Mouse (Mus musculus) intestine, postnatal 0 days (tissue): ENCODE results near the gene Scfd2. TPM values are rescaled to one million over a fixed set of nuclear protein-coding genes. Genes with fewer than 3 reads are reported as not detected.

ENCODE experiments used
- ATAC-seq: fragments of 200-750 bp; cut with Nextera tagmentation; 2 replicates; pipeline ENCODE4 v1.8.0; 2017; ENCODE audit warnings: mild to moderate bottlenecking, moderate TSS enrichment, moderate library complexity
- H3K27ac ChIP-seq: fragments of 300-500 bp; sonication (generic); 2 replicates; pipeline ENCODE4 v1.5.1; 2014; ENCODE audit warnings: mild to moderate bottlenecking, low read depth, low read length, moderate library complexity
- H3K27me3 ChIP-seq: fragments of 300-500 bp; sonication (generic); replicated peaks from 2 replicates; pipeline ENCODE4 v1.6.1; 2014; ENCODE audit warnings: low read length, mixed read lengths; ENCODE audit not compliant: control insufficient read depth, insufficient read depth
- H3K36me3 ChIP-seq: fragments of 300-500 bp; sonication (generic); 2 replicates; pipeline ENCODE4 v1.6.1; 2014; ENCODE audit warnings: mild to moderate bottlenecking, moderate library complexity; ENCODE audit not compliant: control insufficient read depth, insufficient read depth
- H3K4me1 ChIP-seq: fragments of 300-500 bp; sonication (generic); replicated peaks from 2 replicates; pipeline ENCODE4 v1.6.1; 2014; ENCODE audit warnings: antibody characterized with exemption, low read length, mixed read lengths; ENCODE audit not compliant: control insufficient read depth, insufficient read depth
- H3K4me2 ChIP-seq: fragments of 300-500 bp; sonication (generic); replicated peaks from 2 replicates; pipeline ENCODE4 v1.6.1; 2014; ENCODE audit warnings: low read depth, mild to moderate bottlenecking, moderate library complexity
- H3K4me3 ChIP-seq: fragments of 300-500 bp; sonication (generic); 2 replicates; pipeline ENCODE4 v1.5.1; 2014; ENCODE audit warnings: low read depth, low read length
- H3K9ac ChIP-seq: fragments of 300-500 bp; sonication (generic); 2 replicates; pipeline ENCODE4 v1.6.1; 2014; ENCODE audit warnings: mild to moderate bottlenecking, low read depth, low read length
- H3K9me3 ChIP-seq: fragments of 300-500 bp; sonication (generic); 2 replicates; pipeline ENCODE4 v1.6.1; 2016; ENCODE audit warnings: mixed run types; ENCODE audit not compliant: control insufficient read depth
- CTCF ChIP-seq: sonication (generic); IDR thresholded peaks from 2 replicates; pipeline ENCODE4 v1.5.1; 2016; ENCODE audit warnings: low read depth, mild to moderate bottlenecking, control low read depth, antibody characterized with exemption, moderate library complexity
- WGBS: fragments of 180-500 bp; shearing (Covaris S2); extraction: QIAGEN DNeasy Blood & Tissue Kit; methylation state at CpG from one replicate; pipeline ENCODE4 v1.1.7; 2014; 5-methylcytosine and 5-hydroxymethylcytosine counted together
- polyA plus RNA-seq: library from polyadenylated mRNA; unstranded; fragments of >200 nt; fragmentation: Nextera tagmentation; extraction: Ambion mirVana; gene quantifications from 2 replicates; pipeline ENCODE4 v1.2.1, GENCODE M21; 2015

Gene Scfd2
- polyA plus RNA-seq, 1 experiment from 2014 or later, result 16.8 TPM

DNA sequence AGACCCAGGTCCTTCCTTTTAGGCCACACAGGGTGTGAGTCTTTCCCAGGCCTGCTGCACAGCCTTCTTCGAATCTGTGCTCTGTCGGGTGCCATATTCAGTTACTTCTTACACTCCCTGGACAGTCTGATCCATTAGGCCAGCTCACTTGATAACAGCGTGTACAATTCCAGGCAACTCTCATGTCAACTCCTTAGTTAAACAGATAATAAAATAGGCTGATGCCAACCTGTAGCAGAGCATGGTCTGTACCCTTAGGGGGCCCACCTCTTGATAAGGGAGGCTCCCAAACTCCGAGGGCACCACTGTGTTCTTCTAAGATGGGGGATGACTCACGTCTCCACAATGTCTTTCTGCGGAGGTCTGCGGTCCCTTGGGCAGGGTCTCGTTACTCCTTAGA is 291.3 kb downstream of the Scfd2 start:
- no peaks in the 10 kb centered on the region for H3K9me3 ChIP-seq
- ATAC-seq, result no peak
- TF ChIP-seq CTCF, result no peak
- no peak overlapping the region for H3K4me3 ChIP-seq
- H3K9ac ChIP-seq, result no peak overlapping the region
- no peaks in the 10 kb centered on the region for H3K4me1 ChIP-seq
- no peaks in the 10 kb centered on the region for H3K27me3 ChIP-seq
- no peak overlapping the region for H3K4me2 ChIP-seq
- WGBS, result 45% methylated on average over 8 of the region's 8 CpGs
- H3K27ac ChIP-seq, result no peak overlapping the region
- no peaks in the 10 kb centered on the region for H3K36me3 ChIP-seq

DNA sequence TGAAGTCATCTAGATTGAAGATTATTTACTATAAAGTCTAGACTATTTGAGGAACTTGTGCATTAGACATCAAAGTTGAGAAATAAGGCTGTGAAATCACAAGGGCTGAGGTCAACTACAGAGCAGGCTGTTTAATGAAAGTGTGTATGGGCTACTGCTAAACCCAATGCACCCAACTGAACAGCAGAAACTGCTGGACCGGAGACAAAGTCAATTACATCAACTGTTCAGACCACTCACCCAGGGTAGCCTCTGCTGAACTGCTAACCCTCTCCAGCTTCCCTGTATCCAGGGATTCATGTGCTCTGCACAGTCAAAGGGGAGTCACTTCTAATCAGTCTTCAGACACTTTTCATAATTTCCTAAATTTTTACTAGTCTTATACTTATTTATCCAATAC is 292.2 kb downstream of the Scfd2 start:
- 86% methylated on average over 1 of the region's 1 CpGs for WGBS
- Histone ChIP-seq H3K36me3 (no peaks in the 10 kb centered on the region), H3K9ac (no peak overlapping the region), H3K4me1 (no peaks in the 10 kb centered on the region), H3K27me3 (no peaks in the 10 kb centered on the region), H3K9me3 (no peaks in the 10 kb centered on the region), H3K27ac (no peak overlapping the region), H3K4me3 (no peak overlapping the region), H3K4me2 (no peak overlapping the region)
- no peak for TF ChIP-seq CTCF
- no peak for ATAC-seq

DNA sequence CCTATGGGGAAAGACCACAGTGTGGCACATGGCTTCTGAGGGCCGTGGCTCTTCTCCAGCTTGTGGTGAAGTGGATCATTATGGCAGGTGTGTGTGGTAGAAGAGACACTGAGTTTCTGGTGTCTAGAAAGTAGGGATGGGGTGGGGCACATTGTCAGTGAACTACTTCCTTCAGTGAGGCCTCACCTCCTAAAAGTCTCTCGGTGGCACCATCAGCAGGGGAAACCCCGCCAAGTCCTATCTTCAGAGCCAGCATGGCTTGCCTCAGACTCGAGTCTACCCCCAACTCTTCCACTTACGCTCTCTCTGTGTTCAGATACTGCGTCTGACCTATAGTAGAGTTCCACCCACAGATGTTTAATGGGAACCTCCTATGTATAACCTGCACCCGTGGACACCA is 297.8 kb downstream of the Scfd2 start:
- Histone ChIP-seq H3K4me1 (no peaks in the 10 kb centered on the region), H3K36me3 (no peaks in the 10 kb centered on the region), H3K4me2 (no peak overlapping the region), H3K9me3 (no peaks in the 10 kb centered on the region), H3K27ac (no peak overlapping the region), H3K9ac (no peak overlapping the region), H3K4me3 (no peak overlapping the region), H3K27me3 (no peaks in the 10 kb centered on the region)
- 76% methylated on average over 7 of the region's 7 CpGs for WGBS
- no peak for TF ChIP-seq CTCF
- ATAC-seq, result no peak

DNA sequence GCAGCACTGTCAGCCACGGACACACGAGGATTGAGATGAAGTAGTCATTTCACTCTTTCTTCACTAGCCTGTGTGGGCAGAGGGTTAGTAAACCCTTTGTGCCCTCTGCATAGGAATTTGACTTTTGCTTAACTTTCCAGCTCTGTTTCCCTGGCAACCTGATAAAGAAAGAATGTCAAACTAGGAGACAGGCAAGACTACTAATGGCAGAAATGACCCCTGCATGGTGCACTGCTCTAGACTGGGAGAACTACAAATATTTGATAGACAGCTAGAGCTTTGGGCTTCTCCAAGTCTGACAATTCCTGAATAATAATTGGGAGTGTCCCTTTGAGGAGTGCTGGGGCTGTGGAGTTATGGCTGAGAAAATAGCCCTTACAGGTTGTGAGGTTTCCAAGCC is 301.0 kb downstream of the Scfd2 start:
- WGBS, result 45% methylated on average over 2 of the region's 2 CpGs
- TF ChIP-seq CTCF, result no peak
- no peak overlapping the region for H3K9ac ChIP-seq
- H3K4me2 ChIP-seq, result no peak overlapping the region
- no peak overlapping the region for H3K4me3 ChIP-seq
- ATAC-seq, result no peak
- no peaks in the 10 kb centered on the region for H3K36me3 ChIP-seq
- no peaks in the 10 kb centered on the region for H3K27me3 ChIP-seq
- H3K27ac ChIP-seq, result no peak overlapping the region
- no peaks in the 10 kb centered on the region for H3K9me3 ChIP-seq
- no peaks in the 10 kb centered on the region for H3K4me1 ChIP-seq

DNA sequence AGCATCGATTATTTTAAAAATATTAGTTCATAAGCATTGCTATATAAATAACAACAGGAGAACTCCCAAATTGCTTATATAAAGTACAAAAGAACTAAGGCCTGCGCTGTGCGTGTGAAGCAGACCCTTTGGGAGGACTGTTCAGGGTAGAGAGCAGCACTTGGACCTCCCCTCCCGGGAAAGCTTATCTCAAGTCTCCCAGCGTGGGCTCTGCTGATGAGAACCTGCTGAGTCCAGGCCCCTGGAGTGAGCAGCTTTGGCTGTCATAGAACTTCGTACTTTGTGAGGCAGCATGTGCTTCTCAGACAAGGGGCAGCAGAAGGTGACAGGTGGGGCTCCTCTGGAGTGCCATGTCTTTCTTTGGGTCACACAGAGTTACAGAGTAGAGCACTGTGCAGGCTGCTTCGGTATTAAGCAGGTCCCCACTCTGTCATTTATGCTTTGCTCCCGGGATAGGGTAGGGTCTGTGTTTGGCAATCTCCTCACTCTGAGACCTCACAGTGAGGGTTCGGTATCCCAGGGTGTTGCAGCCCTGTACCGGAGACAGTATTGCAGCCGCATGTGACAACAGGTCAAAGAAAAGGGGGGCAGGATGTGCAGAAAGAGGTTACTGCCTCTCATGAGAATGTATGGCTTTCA is 301.7 kb downstream of the Scfd2 start:
- TF ChIP-seq CTCF, result no peak
- H3K27me3 ChIP-seq, result no peaks in the 10 kb centered on the region
- no peak overlapping the region for H3K4me2 ChIP-seq
- ATAC-seq, result no peak
- H3K4me3 ChIP-seq, result no peak overlapping the region
- no peak overlapping the region for H3K27ac ChIP-seq
- WGBS, result 56% methylated on average over 11 of the region's 11 CpGs
- H3K4me1 ChIP-seq, result no peaks in the 10 kb centered on the region
- H3K9ac ChIP-seq, result no peak overlapping the region
- no peaks in the 10 kb centered on the region for H3K9me3 ChIP-seq
- H3K36me3 ChIP-seq, result no peaks in the 10 kb centered on the region

DNA sequence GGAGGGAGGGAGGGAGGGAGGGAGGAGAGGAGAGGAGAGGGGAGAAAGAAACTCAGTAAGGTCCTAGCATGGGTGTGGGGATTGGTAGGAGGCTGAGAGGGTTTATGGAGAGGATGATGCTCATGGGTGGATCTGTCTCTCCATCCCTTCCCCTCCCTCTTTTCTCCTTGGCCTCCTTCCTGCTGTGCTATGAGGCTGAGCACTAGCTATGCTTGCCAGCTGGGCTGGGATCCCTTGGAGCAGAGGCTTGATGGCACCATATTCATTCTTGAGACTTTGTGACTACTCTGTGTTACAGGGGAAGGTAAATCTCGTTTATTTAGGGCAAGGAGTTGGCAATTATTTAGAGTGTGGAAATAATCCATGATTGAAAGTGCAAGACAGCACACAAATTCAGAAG is 302.6 kb downstream of the Scfd2 start:
- ATAC-seq, result no peak
- Histone ChIP-seq H3K4me1 (no peaks in the 10 kb centered on the region), H3K27me3 (no peaks in the 10 kb centered on the region), H3K4me2 (no peak overlapping the region), H3K9ac (no peak overlapping the region), H3K9me3 (no peaks in the 10 kb centered on the region), H3K27ac (no peak overlapping the region), H3K4me3 (no peak overlapping the region), H3K36me3 (no peaks in the 10 kb centered on the region)
- WGBS, result 46% methylated on average over 1 of the region's 1 CpGs
- TF ChIP-seq CTCF, result no peak

DNA sequence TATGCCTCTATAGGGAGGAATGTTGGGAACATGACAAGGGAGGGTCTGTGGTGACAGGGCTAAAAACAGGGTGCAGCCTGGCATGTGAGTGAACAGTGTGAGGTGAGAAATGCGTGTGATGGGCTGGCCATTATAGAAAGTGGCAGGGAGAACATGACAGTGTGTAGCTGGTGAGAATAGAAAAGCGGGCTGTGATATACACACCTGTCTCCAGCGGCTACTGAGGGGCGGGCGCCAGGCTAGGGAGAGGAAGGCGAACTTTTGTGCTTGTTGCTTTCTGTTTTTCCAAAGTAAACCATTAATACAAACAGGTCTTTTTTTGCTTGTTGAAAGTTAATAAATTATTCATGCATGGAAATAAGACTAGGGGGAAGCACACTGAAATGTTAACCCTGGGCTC is 304.2 kb downstream of the Scfd2 start:
- no peak for ATAC-seq
- no peak for TF ChIP-seq CTCF
- Histone ChIP-seq H3K36me3 (no peaks in the 10 kb centered on the region), H3K4me1 (no peaks in the 10 kb centered on the region), H3K9ac (no peak overlapping the region), H3K9me3 (no peaks in the 10 kb centered on the region), H3K4me3 (no peak overlapping the region), H3K27me3 (no peaks in the 10 kb centered on the region), H3K27ac (no peak overlapping the region), H3K4me2 (no peak overlapping the region)
- WGBS, result 94% methylated on average over 6 of the region's 6 CpGs
